Mouse (Mus musculus): ENCODE results near the gene Ocrl. TPM values are rescaled to one million over a fixed set of nuclear protein-coding genes. Genes with fewer than 3 reads are reported as not detected.

Ocrl gene
- polyA plus RNA-seq (2015; fragmentation: Nextera tagmentation; extraction: Ambion mirVana) = 15.7 and 16.9 TPM in 2 replicates

DNA sequence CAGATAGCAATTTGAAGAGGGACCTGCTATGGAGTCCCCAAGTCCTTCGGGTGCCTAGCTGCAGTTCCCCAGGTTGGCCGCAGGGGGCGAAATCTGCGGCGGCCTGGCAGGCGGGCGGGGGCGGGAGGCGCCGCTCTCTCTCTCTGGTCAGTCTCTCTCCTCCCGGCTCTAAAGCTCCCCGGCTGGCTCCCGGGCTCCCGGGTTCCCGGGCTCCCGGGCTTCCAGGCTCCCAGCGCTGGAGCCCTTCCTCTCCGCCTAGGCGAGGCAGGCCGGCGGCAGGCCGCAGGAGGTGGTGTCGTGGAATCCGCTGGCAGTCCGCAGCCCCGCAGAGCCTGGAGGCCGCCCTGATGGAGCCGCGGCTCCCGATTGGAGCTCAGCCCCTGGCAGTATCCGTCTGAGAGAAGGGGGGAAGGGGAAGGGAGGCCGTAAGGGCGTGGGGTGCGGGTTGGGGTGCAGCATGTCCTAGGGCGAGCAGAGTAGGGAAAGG lies at the start of gene Ocrl:
Gene Ocrl (plus strand): TSS at position 82 of the 487 bp plus-strand sequence.
- peak within 1 kb of the TSS; percentile 52 for H3K4me2 ChIP-seq (replicated peaks)
- no peaks in the 10 kb centered on the region for H3K4me1 ChIP-seq (replicated peaks)
- peak within 1 kb of the TSS; percentile 70 for H3K9ac ChIP-seq
- H3K27ac ChIP-seq = peak within 1 kb of the TSS; percentile 78
- H3K4me3 ChIP-seq (replicated peaks) = peak within 1 kb of the TSS; percentile 65
- H3K36me3 ChIP-seq = no peaks in the 10 kb centered on the region
- ATAC-seq = peak; percentile 93
- H3K9me3 ChIP-seq = no peaks in the 10 kb centered on the region
- H3K27me3 ChIP-seq (replicated peaks) = no peaks in the 10 kb centered on the region
- WGBS = 19% methylated on average over 33 of the region's 35 CpGs

GRCm38 (mm10) chrX:47880052-47880451 lies 32.1 kb upstream of the Ocrl start:
- no peak overlapping the region for H3K9ac ChIP-seq
- H3K27ac ChIP-seq = no peak overlapping the region
- no peaks in the 10 kb centered on the region for H3K36me3 ChIP-seq
- H3K4me3 ChIP-seq (replicated peaks) = no peak overlapping the region
- no peaks in the 10 kb centered on the region for H3K27me3 ChIP-seq (replicated peaks)
- WGBS = 30% methylated on average over 2 of the region's 2 CpGs
- H3K4me1 ChIP-seq (replicated peaks) = no peaks in the 10 kb centered on the region
- no peaks in the 10 kb centered on the region for H3K9me3 ChIP-seq
- ATAC-seq = peak; percentile 49; the same call in 1 of the 2 replicates
- H3K4me2 ChIP-seq (replicated peaks) = no peak overlapping the region

DNA sequence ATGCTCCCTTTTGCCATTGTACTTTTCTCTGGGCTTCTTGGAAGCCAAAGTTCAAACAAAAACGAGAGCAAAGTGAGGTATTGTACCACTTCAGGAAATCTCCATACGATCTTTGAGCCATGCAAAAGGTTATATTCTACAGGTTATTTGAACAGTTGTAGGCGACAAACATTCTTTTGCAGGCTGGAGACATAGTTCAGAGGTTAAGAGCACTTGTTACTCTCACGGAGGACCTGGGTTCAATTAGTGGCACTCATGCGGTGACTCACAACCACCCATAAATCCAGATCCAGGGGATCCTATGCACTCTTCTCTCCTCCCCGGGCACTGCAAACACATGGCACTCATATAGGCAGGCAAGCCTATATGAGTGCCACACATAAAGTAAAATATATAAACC lies 29.4 kb upstream of the Ocrl start:
- H3K27ac ChIP-seq = no peak overlapping the region
- H3K9ac ChIP-seq = no peak overlapping the region
- H3K9me3 ChIP-seq = no peaks in the 10 kb centered on the region
- H3K27me3 ChIP-seq (replicated peaks) = no peaks in the 10 kb centered on the region
- no peaks in the 10 kb centered on the region for H3K4me1 ChIP-seq (replicated peaks)
- no peak overlapping the region for H3K4me3 ChIP-seq (replicated peaks)
- ATAC-seq = no peak
- 73% methylated on average over 6 of the region's 6 CpGs for WGBS
- no peaks in the 10 kb centered on the region for H3K36me3 ChIP-seq
- no peak overlapping the region for H3K4me2 ChIP-seq (replicated peaks)

- Histone ChIP-seq H3K4me3 (replicated peaks) (no peak overlapping the region), H3K27ac (no peak overlapping the region)
Measured at GRCm38 (mm10) chrX:47887401-47887800, 24.8 kb upstream of the Ocrl start.

DNA sequence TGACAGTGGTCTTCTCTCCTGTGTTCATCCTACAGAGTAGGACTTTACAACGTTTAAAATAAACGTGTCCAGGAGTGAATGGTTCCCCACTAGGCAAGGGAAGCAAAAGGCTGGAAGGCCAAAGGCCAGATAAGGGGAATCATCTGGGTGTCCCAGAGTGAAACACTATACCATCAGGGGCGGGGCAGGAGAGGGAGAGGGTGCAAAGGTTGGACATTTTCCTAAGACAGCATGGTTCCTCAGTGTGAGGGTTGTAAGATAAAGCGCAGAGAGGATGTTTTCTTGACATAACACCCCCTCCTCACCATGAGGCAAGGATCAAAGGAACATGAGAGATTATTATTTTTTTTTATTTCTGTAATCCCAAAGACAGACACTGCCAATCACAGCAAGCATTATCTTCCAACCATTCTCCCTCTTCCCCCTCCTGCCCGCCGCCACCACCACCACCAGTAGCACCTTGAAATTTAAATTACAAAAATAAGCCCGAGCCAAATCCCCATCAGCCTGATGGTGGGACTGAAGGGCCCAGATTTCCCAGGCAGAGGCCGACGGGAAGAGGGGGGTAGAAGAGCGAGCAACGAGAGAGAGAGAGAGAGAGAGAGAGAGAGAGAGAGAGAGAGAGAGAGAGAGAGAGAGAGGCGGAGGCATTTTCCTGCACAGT lies 20.8 kb upstream of the Ocrl start:
- Histone ChIP-seq H3K4me1 (replicated peaks) (no peaks in the 10 kb centered on the region), H3K9ac (peak overlapping the region; percentile 61), H3K4me3 (replicated peaks) (peak overlapping the region; percentile 57), H3K9me3 (no peaks in the 10 kb centered on the region), H3K4me2 (replicated peaks) (peak overlapping the region; percentile 66), H3K36me3 (no peaks in the 10 kb centered on the region), H3K27ac (peak overlapping the region; percentile 59; the same call in 1 of the 2 replicates), H3K27me3 (replicated peaks) (no peaks in the 10 kb centered on the region)
- WGBS = 7% methylated on average over 12 of the region's 12 CpGs
- peak; percentile 88 for ATAC-seq

More at GRCm38 (mm10) chrX:47887401-47887800, 24.8 kb upstream of the Ocrl start:
- no peaks in the 10 kb centered on the region for H3K9me3 ChIP-seq
- WGBS = 58% methylated on average over 2 of the region's 2 CpGs
- ATAC-seq = no peak
- no peak overlapping the region for H3K4me2 ChIP-seq (replicated peaks)
- H3K4me1 ChIP-seq (replicated peaks) = no peaks in the 10 kb centered on the region
- H3K36me3 ChIP-seq = no peaks in the 10 kb centered on the region
- H3K27me3 ChIP-seq (replicated peaks) = no peaks in the 10 kb centered on the region
- H3K9ac ChIP-seq = no peak overlapping the region

DNA sequence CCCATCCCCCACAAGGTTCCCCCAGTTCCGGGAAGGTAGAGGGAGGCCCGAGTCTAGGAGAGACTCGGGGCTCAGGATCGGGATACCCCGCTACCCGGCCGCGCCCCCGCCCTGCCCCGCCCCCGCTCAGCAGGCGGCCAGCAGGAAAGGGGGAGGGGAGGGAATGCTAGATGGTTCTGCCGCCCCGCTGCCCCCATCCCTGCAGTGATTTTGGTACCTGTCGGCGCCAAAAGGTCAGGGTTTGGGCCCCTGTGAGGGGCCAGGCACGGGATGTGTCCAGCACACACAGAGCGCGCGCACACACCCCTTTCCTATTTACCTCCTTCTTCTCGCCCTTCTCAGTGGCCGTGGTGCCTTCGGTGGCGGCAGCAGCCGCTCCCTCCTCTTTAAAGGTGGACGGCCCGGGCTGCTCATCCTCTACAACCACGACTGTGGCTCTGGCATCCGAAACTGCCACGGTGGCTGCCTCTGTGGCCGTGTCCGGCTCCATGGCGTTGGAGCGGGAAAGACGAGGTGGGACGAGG lies 20.2 kb upstream of the Ocrl start:
- H3K36me3 ChIP-seq = no peaks in the 10 kb centered on the region
- H3K9ac ChIP-seq = peak overlapping the region; percentile 61
- 18% methylated on average over 29 of the region's 36 CpGs for WGBS
- ATAC-seq = peak; percentile 82
- H3K9me3 ChIP-seq = no peaks in the 10 kb centered on the region
- H3K27ac ChIP-seq = peak overlapping the region; percentile 59
- H3K4me2 ChIP-seq (replicated peaks) = peak overlapping the region; percentile 66
- no peaks in the 10 kb centered on the region for H3K27me3 ChIP-seq (replicated peaks)
- H3K4me1 ChIP-seq (replicated peaks) = no peaks in the 10 kb centered on the region
- peak overlapping the region; percentile 57 for H3K4me3 ChIP-seq (replicated peaks)

DNA sequence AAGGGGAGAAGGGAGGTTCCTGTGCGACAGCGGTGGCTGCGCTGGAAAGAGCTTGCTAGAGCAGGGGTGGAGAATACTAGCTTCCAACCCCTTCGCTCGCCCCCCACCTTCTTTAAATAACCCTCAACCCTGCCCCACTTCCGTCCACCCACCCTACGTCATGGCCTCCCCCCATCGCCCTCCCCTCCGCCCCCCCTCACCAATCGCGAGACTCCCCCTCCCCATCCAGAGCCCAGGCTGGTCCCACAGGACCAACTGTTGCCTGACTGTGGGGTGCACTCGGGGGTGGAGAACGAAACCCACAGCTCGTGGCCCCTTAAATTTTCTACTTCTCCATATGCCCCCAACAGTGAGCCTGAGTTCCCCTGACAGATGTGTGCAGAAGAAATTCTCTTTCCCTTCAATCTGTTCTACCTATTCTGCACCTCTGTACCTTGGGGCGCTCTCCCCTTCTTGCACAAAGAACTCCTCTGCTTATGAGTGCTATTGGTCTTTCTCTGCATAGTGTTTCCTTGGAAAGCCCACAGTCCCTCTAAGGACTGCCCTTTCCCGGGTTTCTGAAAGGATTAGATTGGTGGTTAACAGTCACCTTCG lies 19.7 kb upstream of the Ocrl start, which contains the start of gene Smarca1:
Gene Smarca1 (minus strand): TSS at position 544 of the 594 bp plus-strand sequence.
- Histone ChIP-seq H3K4me1 (replicated peaks) (no peaks in the 10 kb centered on the region), H3K36me3 (no peaks in the 10 kb centered on the region), H3K4me2 (replicated peaks) (peak within 1 kb of the TSS; percentile 66), H3K27me3 (replicated peaks) (no peaks in the 10 kb centered on the region), H3K27ac (peak within 1 kb of the TSS; percentile 59), H3K9me3 (no peaks in the 10 kb centered on the region), H3K4me3 (replicated peaks) (peak within 1 kb of the TSS; percentile 57), H3K9ac (peak within 1 kb of the TSS; percentile 61)
- WGBS = 19% methylated on average over 17 of the region's 17 CpGs
- ATAC-seq = peak; percentile 63

DNA sequence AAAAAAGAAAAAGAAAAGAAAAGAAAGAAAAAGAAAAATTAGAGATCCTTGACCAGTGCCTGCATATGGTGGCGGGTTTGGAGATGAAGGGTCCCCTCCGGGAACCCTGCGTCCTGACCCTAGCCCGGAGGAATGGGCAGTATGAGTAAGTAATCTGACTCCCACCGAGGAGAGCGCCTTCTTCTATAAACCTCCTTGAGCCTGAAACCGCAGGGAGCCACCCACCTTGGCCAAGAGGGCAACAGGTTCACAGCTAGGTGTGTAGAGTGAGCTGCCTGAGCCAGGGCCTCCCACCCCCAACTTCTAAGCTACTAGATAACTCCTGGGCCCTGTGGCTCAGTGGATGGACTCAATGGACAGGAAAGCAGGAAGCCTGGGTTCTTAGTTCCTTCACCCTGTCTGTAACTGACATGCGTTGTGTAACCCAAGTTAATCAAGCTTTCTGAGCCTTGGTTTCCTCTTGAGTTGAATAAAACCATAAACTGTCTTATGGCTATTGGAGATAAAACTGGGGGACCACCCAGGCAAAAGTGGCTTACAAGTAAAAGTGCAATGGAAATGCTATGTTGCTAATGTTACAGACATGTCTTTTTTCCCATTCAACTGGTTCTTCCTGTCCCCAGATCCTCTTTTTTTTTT lies 836 bp downstream of the Ocrl start:
- no peaks in the 10 kb centered on the region for H3K27me3 ChIP-seq (replicated peaks)
- WGBS = 19% methylated on average over 8 of the region's 8 CpGs
- H3K27ac ChIP-seq = no peak overlapping the region
- H3K36me3 ChIP-seq = no peaks in the 10 kb centered on the region
- ATAC-seq = peak; percentile 68
- H3K4me3 ChIP-seq (replicated peaks) = peak overlapping the region; percentile 65
- peak overlapping the region; percentile 52 for H3K4me2 ChIP-seq (replicated peaks)
- no peaks in the 10 kb centered on the region for H3K9me3 ChIP-seq
- no peaks in the 10 kb centered on the region for H3K4me1 ChIP-seq (replicated peaks)
- H3K9ac ChIP-seq = no peak overlapping the region; the same call in 1 of the 2 replicates

GRCm38 (mm10) chrX:47913543-47913938 lies 1.4 kb downstream of the Ocrl start:
- no peak overlapping the region for H3K4me3 ChIP-seq (replicated peaks)
- no peak overlapping the region for H3K9ac ChIP-seq
- H3K36me3 ChIP-seq = no peaks in the 10 kb centered on the region
- H3K9me3 ChIP-seq = no peaks in the 10 kb centered on the region
- H3K4me1 ChIP-seq (replicated peaks) = no peaks in the 10 kb centered on the region
- H3K27ac ChIP-seq = no peak overlapping the region
- no peaks in the 10 kb centered on the region for H3K27me3 ChIP-seq (replicated peaks)
- no peak for ATAC-seq
- H3K4me2 ChIP-seq (replicated peaks) = peak overlapping the region; percentile 52
- 63% methylated on average over 7 of the region's 7 CpGs for WGBS

DNA sequence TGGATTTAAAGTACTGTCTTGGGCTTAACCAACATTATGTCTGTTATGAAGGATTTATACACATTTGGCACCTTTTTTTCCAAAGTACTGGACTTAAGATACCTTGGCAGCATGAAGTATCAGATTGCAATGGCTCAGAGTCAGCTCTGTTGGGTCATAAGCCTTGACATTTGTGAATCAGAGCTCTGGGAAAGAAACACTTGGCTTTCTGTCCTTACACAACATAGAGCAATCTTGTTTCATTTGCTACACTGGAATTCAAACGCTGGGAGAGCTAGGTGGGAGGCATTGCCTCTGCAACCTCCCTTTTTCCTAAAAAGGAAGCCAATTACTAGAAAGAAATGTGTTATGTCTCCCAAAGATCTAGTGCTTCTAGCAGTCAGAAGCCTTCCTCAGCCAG lies 4.6 kb downstream of the Ocrl start:
- H3K9ac ChIP-seq = no peak overlapping the region
- 60% methylated on average over 1 of the region's 1 CpGs for WGBS
- H3K4me3 ChIP-seq (replicated peaks) = no peak overlapping the region
- H3K9me3 ChIP-seq = no peaks in the 10 kb centered on the region
- H3K27me3 ChIP-seq (replicated peaks) = no peaks in the 10 kb centered on the region
- no peaks in the 10 kb centered on the region for H3K4me1 ChIP-seq (replicated peaks)
- no peak overlapping the region for H3K4me2 ChIP-seq (replicated peaks)
- no peak overlapping the region for H3K27ac ChIP-seq
- ATAC-seq = no peak
- H3K36me3 ChIP-seq = no peaks in the 10 kb centered on the region

GRCm38 (mm10) chrX:47920541-47920940 lies 8.4 kb downstream of the Ocrl start:
- H3K27ac ChIP-seq = no peak overlapping the region
- ATAC-seq = no peak
- H3K4me2 ChIP-seq (replicated peaks) = no peak overlapping the region
- no peaks in the 10 kb centered on the region for H3K27me3 ChIP-seq (replicated peaks)
- no peak overlapping the region for H3K4me3 ChIP-seq (replicated peaks)
- no peaks in the 10 kb centered on the region for H3K36me3 ChIP-seq
- no peaks in the 10 kb centered on the region for H3K4me1 ChIP-seq (replicated peaks)
- H3K9ac ChIP-seq = no peak overlapping the region
- no peaks in the 10 kb centered on the region for H3K9me3 ChIP-seq
- WGBS = 86% methylated on average over 5 of the region's 5 CpGs

- no peak overlapping the region for H3K4me2 ChIP-seq (replicated peaks)
- H3K9ac ChIP-seq = no peak overlapping the region
- no peaks in the 10 kb centered on the region for H3K9me3 ChIP-seq
- WGBS = 59% methylated on average over 3 of the region's 3 CpGs
- no peak overlapping the region for H3K4me3 ChIP-seq (replicated peaks)
- no peak for ATAC-seq
- H3K36me3 ChIP-seq = no peaks in the 10 kb centered on the region
- no peak overlapping the region for H3K27ac ChIP-seq
- H3K27me3 ChIP-seq (replicated peaks) = no peaks in the 10 kb centered on the region
- no peaks in the 10 kb centered on the region for H3K4me1 ChIP-seq (replicated peaks)
Measured at GRCm38 (mm10) chrX:47927981-47928380, 15.8 kb downstream of the Ocrl start.
